Mouse (Mus musculus) myocyte (in vitro differentiated cells): ENCODE results near the gene Gm11938.

Experiments used
- MAX ChIP-seq: IDR thresholded peaks from one replicate; pipeline ENCODE4 v1.6.1; 2011; ENCODE audit warnings: low read depth, mild to moderate bottlenecking, control low read depth
- MYOG ChIP-seq, 3 experiments: IDR thresholded peaks; one replicate each; pipeline ENCODE4 v1.6.1; 2011; ENCODE audit warnings: control low read depth in 2 of 3, low read depth in 2 of 3, mild to moderate bottlenecking in 2 of 3; ENCODE audit not compliant: insufficient read length in 2 of 3, control insufficient read depth in 1 of 3, insufficient read depth in 1 of 3
- POLR2A ChIP-seq: IDR thresholded peaks from one replicate; pipeline ENCODE4 v1.6.1; 2011; ENCODE audit warnings: low read depth, mild to moderate bottlenecking, control low read depth, moderate library complexity; ENCODE audit not compliant: insufficient read length
- POLR2AphosphoS2 ChIP-seq: IDR thresholded peaks from one replicate; pipeline ENCODE4 v1.6.1; 2011; ENCODE audit warnings: low read depth, control low read depth; ENCODE audit not compliant: insufficient read length
- REST ChIP-seq: IDR thresholded peaks from one replicate; pipeline ENCODE4 v1.6.1; 2011; ENCODE audit warnings: mild to moderate bottlenecking, control low read depth, moderate library complexity; ENCODE audit not compliant: insufficient read depth, insufficient read length
- USF1 ChIP-seq: IDR thresholded peaks from one replicate; pipeline ENCODE4 v1.6.1; 2011; ENCODE audit warnings: low read depth, mild to moderate bottlenecking, control low read depth, moderate library complexity

- TF ChIP-seq POLR2A (no peak), POLR2AphosphoS2 (no peak), MAX (no peak), USF1 (no peak), MYOG (IDR thresholded peaks at IDR 0.05; ENCODE audit: control insufficient read depth in 1 of 3, insufficient read depth in 1 of 3, insufficient read length in 2 of 3, low read depth in 2 of 3) (peak; percentile 96 to 98 (median 98)), REST (no peak)
These were observed 22.5 kb downstream of the Gm11938 start, which contains the start of gene Krtap1-5 for GRCm38 (mm10) chr11:99580636-99581035.
